Mouse (Mus musculus): ENCODE data around the gene Ankrd13c.

DNA sequence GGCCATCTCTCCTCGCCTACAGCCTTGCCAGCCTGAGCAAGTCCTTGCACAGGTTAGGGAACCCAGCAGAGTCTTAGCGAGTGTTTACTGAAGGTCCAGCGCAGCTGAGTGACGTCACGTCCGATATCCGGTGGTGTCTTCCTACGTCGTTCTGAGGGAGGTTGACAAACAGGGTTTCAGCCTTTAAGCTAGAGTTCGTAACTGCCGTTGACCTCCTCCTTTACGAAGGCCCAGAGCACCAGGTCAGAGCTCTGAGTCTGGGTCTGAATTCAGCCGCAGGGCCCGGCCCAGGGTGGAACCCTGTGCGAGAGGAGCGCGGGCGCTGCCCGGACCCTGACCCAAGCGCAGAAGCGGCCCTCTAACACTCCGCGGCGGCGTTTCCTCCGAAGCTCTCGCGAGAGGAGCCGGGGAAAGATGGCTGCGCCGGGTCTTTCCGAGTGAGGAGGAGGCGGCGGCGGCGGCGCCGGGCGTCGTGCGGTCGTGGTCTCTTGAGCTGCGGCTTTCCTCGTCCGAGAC lies at the start of gene Ankrd13c:
- no peak for TF ChIP-seq MAFK (IDR thresholded peaks at IDR 0.05; ENCODE audit: insufficient read depth, low read depth, low read length)
- no peak for TF ChIP-seq ZNF384 (IDR thresholded peaks at IDR 0.05; ENCODE audit: low read depth, low read length)
- peak; percentile 91 for TF ChIP-seq CHD2 (IDR thresholded peaks at IDR 0.05; ENCODE audit: low read depth, low read length)
- peak; percentile 86 for TF ChIP-seq HCFC1 (IDR thresholded peaks at IDR 0.05; ENCODE audit: borderline replicate concordance, insufficient read depth, low read length)
- no peak; the same call in 1 of the 2 replicates for TF ChIP-seq ZC3H11A (IDR thresholded peaks at IDR 0.05; ENCODE audit: borderline replicate concordance, low read depth, low read length)

Measured in ES-E14 (cell line).